Mouse (Mus musculus) heart, postnatal 0 days (tissue): ENCODE data around the gene Trp53. TPM values are rescaled to one million over a fixed set of nuclear protein-coding genes. Genes with fewer than 3 reads are reported as not detected.

Source experiments
- ATAC-seq: fragments of 200-750 bp; cut with Nextera tagmentation; 2 replicates; pipeline ENCODE4 v1.8.0; 2017; ENCODE audit warnings: low read depth, moderate number of reproducible peaks, moderate library complexity; ENCODE audit not compliant: insufficient read depth
- DNase-seq: peaks from one replicate; pipeline ENCODE4 v3.0.0-alpha.2; 2016; ENCODE audit warnings: low spot score
- H3K27ac ChIP-seq: fragments of 300-500 bp; sonication (generic); 2 replicates; pipeline ENCODE4 v1.5.1; 2014; ENCODE audit warnings: low read depth, mild to moderate bottlenecking
- H3K27me3 ChIP-seq: fragments of 300-500 bp; sonication (generic); 2 replicates; pipeline ENCODE4 v1.6.1; 2014; ENCODE audit warnings: low read length, mixed read lengths; ENCODE audit not compliant: control insufficient read depth, insufficient read depth
- H3K36me3 ChIP-seq: fragments of 300-500 bp; sonication (generic); replicated peaks from 2 replicates; pipeline ENCODE4 v1.6.1; 2014; ENCODE audit warnings: low read length, mixed read lengths; ENCODE audit not compliant: control insufficient read depth, insufficient read depth
- H3K4me1 ChIP-seq: fragments of 300-500 bp; sonication (generic); 2 replicates; pipeline ENCODE4 v1.6.1; 2014; ENCODE audit warnings: antibody characterized with exemption; ENCODE audit not compliant: control insufficient read depth, insufficient read depth
- H3K4me2 ChIP-seq: fragments of 300-500 bp; sonication (generic); 2 replicates; pipeline ENCODE4 v1.6.1; 2014; ENCODE audit warnings: low read depth, mild to moderate bottlenecking, low read length, moderate library complexity
- H3K4me3 ChIP-seq: fragments of 300-500 bp; sonication (generic); 2 replicates; pipeline ENCODE4 v1.5.1; 2014; ENCODE audit warnings: low read depth, low read length
- H3K9ac ChIP-seq: fragments of 300-500 bp; sonication (generic); replicated peaks from 2 replicates; pipeline ENCODE4 v1.6.1; 2014; ENCODE audit warnings: low read depth, low read length, mixed read lengths
- H3K9me3 ChIP-seq: fragments of 300-500 bp; sonication (generic); replicated peaks from 2 replicates; pipeline ENCODE4 v1.6.1; 2016; ENCODE audit warnings: low read length; ENCODE audit not compliant: control insufficient read depth
- CTCF ChIP-seq: IDR thresholded peaks from 2 replicates; pipeline ENCODE4 v1.5.1; 2016; ENCODE audit warnings: antibody characterized with exemption, control low read depth, low read depth
- EP300 ChIP-seq: IDR thresholded peaks from 2 replicates; pipeline ENCODE4 v1.6.1; 2016; ENCODE audit warnings: antibody characterized with exemption, low read depth
- WGBS: fragments of 180-500 bp; shearing (Covaris S2); extraction: QIAGEN DNeasy Blood & Tissue Kit; methylation state at CpG from one replicate; pipeline ENCODE4 v1.1.7; 2014; 5-methylcytosine and 5-hydroxymethylcytosine counted together
- microRNA counts: library from miRNA; unstranded; fragments of <30 nt; microRNA quantifications from one replicate; lab custom pipeline; 2015
- microRNA-seq: library from miRNA; unstranded; fragments of <30 nt; microRNA quantifications from one replicate; pipeline ENCODE4, GENCODE M21; 2016
- polyA plus RNA-seq: library from polyadenylated mRNA; unstranded; fragments of >200 nt; fragmentation: Nextera tagmentation; extraction: Ambion mirVana; gene quantifications from 2 replicates; pipeline ENCODE4 v1.2.1, GENCODE M21; 2015
- total RNA-seq: library from RNA; depleted of rRNA; stranded (reverse); fragments of >200 nt; gene quantifications from 2 replicates; pipeline ENCODE4 v1.2.3, GENCODE M21; 2014; ENCODE audit warnings: low replicate concordance; rRNA removed

The Trp53 gene
- total and polyA plus RNA-seq, 2 experiments from 2014 or later: 31.5 to 33.6 TPM

DNA sequence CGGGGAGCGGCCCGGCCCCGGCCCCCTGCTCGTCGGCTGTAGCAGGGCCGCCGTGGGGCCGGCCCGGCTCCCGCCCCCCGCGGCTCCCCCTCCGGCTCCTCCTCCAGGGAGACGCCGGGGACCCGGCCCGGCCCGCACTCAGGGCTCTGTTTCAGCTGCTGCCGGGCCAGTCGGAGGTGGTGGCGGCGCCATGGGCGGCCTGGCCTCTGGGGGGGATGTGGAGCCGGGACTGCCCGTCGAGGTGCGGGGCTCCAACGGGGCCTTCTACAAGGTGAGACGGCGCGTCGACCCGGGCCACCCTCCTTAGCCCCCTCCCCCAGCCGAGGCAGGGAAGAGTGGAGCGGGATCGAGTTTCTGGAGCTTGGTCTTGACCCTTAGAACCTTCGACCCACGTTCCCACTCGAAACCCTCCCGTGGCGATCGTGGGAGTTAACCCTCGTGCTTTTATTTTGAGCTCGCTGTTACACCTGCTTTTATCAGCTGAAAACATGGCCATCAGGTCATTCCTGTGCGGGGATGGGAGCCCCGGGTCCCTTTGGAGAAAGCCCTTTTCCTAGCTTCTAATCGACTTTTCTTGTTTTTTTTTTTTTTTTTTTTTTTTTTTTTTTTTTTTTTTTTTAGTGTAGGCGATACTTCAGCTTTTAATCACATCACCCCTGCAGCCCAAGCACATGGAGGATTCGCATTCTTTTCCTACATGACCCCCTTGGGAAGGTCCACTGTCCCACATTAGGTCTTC lies 53.1 kb downstream of the Trp53 start:
- no peaks in the 10 kb centered on the region for H3K9me3 ChIP-seq
- H3K27ac ChIP-seq: peak overlapping the region; percentile 97
- H3K9ac ChIP-seq: peak overlapping the region; percentile 97
- H3K36me3 ChIP-seq: no peaks in the 10 kb centered on the region; the same call in 1 of the 2 replicates
- H3K4me3 ChIP-seq: peak overlapping the region; percentile 98
- TF ChIP-seq CTCF: no peak
- no peak for TF ChIP-seq EP300
- ATAC-seq (peak; percentile 50), DNase-seq (peak; percentile 39)
- peaks cover 19% of the 10 kb centered on the region for H3K4me1 ChIP-seq
- 0% methylated on average over 34 of the region's 50 CpGs for WGBS
- no peaks in the 10 kb centered on the region for H3K27me3 ChIP-seq
- peak overlapping the region; percentile 85 for H3K4me2 ChIP-seq

DNA sequence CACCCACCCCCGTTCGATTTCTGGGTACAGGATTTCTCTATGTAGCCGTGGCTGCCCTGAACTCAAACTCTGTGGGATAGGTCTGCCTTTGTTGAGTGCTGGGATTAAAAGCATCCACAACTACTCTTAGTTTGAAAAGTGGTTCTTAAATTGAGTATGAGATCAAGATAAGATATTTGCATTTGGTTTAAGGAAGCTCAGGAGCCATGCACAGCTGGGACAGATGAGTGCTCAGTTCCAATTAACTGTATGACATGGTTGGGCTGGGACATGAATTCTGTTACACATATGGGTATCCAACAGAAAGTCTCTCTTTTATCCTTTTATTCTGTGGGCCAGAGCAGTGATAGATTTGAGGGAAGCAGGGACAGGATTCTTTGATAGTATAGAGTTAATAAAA lies 55.3 kb downstream of the Trp53 start:
- Histone ChIP-seq H3K4me3 (no peak overlapping the region), H3K4me2 (no peak overlapping the region), H3K27ac (no peak overlapping the region), H3K9me3 (no peaks in the 10 kb centered on the region), H3K27me3 (no peaks in the 10 kb centered on the region), H3K36me3 (peaks cover 15% of the 10 kb centered on the region), H3K4me1 (peaks cover 19% of the 10 kb centered on the region), H3K9ac (no peak overlapping the region)
- no peak for ATAC-seq
- no peak for DNase-seq
- 84% methylated on average over 3 of the region's 3 CpGs for WGBS
- TF ChIP-seq CTCF: no peak
- TF ChIP-seq EP300: no peak

MicroRNA genes within 50 kb of the gene (microRNA counts, 519-probe panel; counts per million panel counts)
- microRNA mmu-miR-467f (lab: Ali Mortazavi, UCI): 3,463 counts per million, percentile 40 among the panel's probes with 10 or more counts

Small RNA genes lying within 50 kb of the gene (microRNA-seq; reads per million reads assigned to microRNA genes)
- gene Mir467f: not detected

Other genes starting within 250 kb of the Trp53 start
- gene Rnf227, start 239.9 kb upstream of the Trp53 start, total RNA-seq: 1.5 and 10.2 TPM in 2 replicates
- 3.4 and 4.3 TPM in 2 replicates for gene Rnf227, start 239.9 kb upstream of the Trp53 start, polyA plus RNA-seq
- 23.6 and 23.8 TPM in 2 replicates for gene Chd3, start 211.0 kb upstream of the Trp53 start, total RNA-seq
- gene Chd3, start 211.0 kb upstream of the Trp53 start, polyA plus RNA-seq: 10.3 and 12.4 TPM in 2 replicates
- 64.9 and 93.4 TPM in 2 replicates for gene Naa38, start 184.9 kb upstream of the Trp53 start, total RNA-seq
- 171 and 175 TPM in 2 replicates for gene Naa38, start 184.9 kb upstream of the Trp53 start, polyA plus RNA-seq
- gene Cyb5d1, start 184.7 kb upstream of the Trp53 start, total RNA-seq: 14.2 and 17.6 TPM in 2 replicates
- 16.7 and 18.6 TPM in 2 replicates for gene Cyb5d1, start 184.7 kb upstream of the Trp53 start, polyA plus RNA-seq
- gene Tmem88, start 182.1 kb upstream of the Trp53 start, total RNA-seq: 32.4 and 33.0 TPM in 2 replicates
- 59.7 and 62.5 TPM in 2 replicates for gene Tmem88, start 182.1 kb upstream of the Trp53 start, polyA plus RNA-seq
- 7.8 and 10.0 TPM in 2 replicates for gene Kdm6b, start 166.7 kb upstream of the Trp53 start, total RNA-seq
- 23.0 and 23.6 TPM in 2 replicates for gene Kdm6b, start 166.7 kb upstream of the Trp53 start, polyA plus RNA-seq
- not detected in 2 replicates for gene Dnah2, start 31.2 kb upstream of the Trp53 start, total RNA-seq
- gene Dnah2, start 31.2 kb upstream of the Trp53 start, polyA plus RNA-seq: 0.03 and 0.30 TPM in 2 replicates
- 70.1 and 79.5 TPM in 2 replicates for gene Efnb3, start 20.2 kb upstream of the Trp53 start, total RNA-seq
- 69.4 and 75.6 TPM in 2 replicates for gene Efnb3, start 20.2 kb upstream of the Trp53 start, polyA plus RNA-seq
- 12.4 and 18.7 TPM in 2 replicates for gene Wrap53, start 104 bp upstream of the Trp53 start, total RNA-seq
- 6.7 and 7.8 TPM in 2 replicates for gene Wrap53, start 104 bp upstream of the Trp53 start, polyA plus RNA-seq
- gene Atp1b2, start 25.6 kb downstream of the Trp53 start, total RNA-seq: 23.7 and 24.7 TPM in 2 replicates
- 15.1 and 16.8 TPM in 2 replicates for gene Atp1b2, start 25.6 kb downstream of the Trp53 start, polyA plus RNA-seq
- gene Shbg, start 37.5 kb downstream of the Trp53 start, total RNA-seq: not detected in 2 replicates
- gene Shbg, start 37.5 kb downstream of the Trp53 start, polyA plus RNA-seq: 0.08 TPM in 1 of 2 replicates, not detected in the other
- 7.3 TPM in 1 of 2 replicates, not detected in the other for gene Sat2, start 41.7 kb downstream of the Trp53 start, total RNA-seq
- gene Sat2, start 41.7 kb downstream of the Trp53 start, polyA plus RNA-seq: 17.8 and 18.8 TPM in 2 replicates
- 64.7 and 102 TPM in 2 replicates for gene Fxr2, start 52.6 kb downstream of the Trp53 start, total RNA-seq
- 15.8 and 17.7 TPM in 2 replicates for gene Fxr2, start 52.6 kb downstream of the Trp53 start, polyA plus RNA-seq
- gene Sox15, start 75.0 kb downstream of the Trp53 start, total RNA-seq: not detected in 2 replicates
- gene Sox15, start 75.0 kb downstream of the Trp53 start, polyA plus RNA-seq: not detected in 2 replicates
- gene Mpdu1, start 82.3 kb downstream of the Trp53 start, total RNA-seq: 123 and 137 TPM in 2 replicates
- 30.0 and 33.0 TPM in 2 replicates for gene Mpdu1, start 82.3 kb downstream of the Trp53 start, polyA plus RNA-seq
- gene Cd68, start 85.8 kb downstream of the Trp53 start, total RNA-seq: 2.6 and 6.9 TPM in 2 replicates
- gene Cd68, start 85.8 kb downstream of the Trp53 start, polyA plus RNA-seq: 6.1 and 8.5 TPM in 2 replicates
- 573 and 656 TPM in 2 replicates for gene Eif4a1, start 92.1 kb downstream of the Trp53 start, total RNA-seq
- 261 and 289 TPM in 2 replicates for gene Eif4a1, start 92.1 kb downstream of the Trp53 start, polyA plus RNA-seq
- gene Senp3, start 101.7 kb downstream of the Trp53 start, total RNA-seq: 39.7 and 92.3 TPM in 2 replicates
- 27.4 and 32.6 TPM in 2 replicates for gene Senp3, start 101.7 kb downstream of the Trp53 start, polyA plus RNA-seq
- gene Tnfsf13, start 105.4 kb downstream of the Trp53 start, total RNA-seq: 0.81 TPM in 1 of 2 replicates, not detected in the other
- 0.57 and 0.89 TPM in 2 replicates for gene Tnfsf13, start 105.4 kb downstream of the Trp53 start, polyA plus RNA-seq
- 8.5 and 9.3 TPM in 2 replicates for gene Tnfsf12, start 115.5 kb downstream of the Trp53 start, total RNA-seq
- gene Tnfsf12, start 115.5 kb downstream of the Trp53 start, polyA plus RNA-seq: 5.3 and 5.5 TPM in 2 replicates
- gene Tnfsfm13, start 115.7 kb downstream of the Trp53 start, total RNA-seq: 0.65 and 1.8 TPM in 2 replicates
- 2.8 and 3.0 TPM in 2 replicates for gene Tnfsfm13, start 115.7 kb downstream of the Trp53 start, polyA plus RNA-seq
- gene Polr2a, start 178.3 kb downstream of the Trp53 start, total RNA-seq: 13.4 and 15.6 TPM in 2 replicates
- gene Polr2a, start 178.3 kb downstream of the Trp53 start, polyA plus RNA-seq: 6.2 and 6.6 TPM in 2 replicates
- not detected in 2 replicates for gene Slc35g3, start 181.6 kb downstream of the Trp53 start, total RNA-seq
- 0.18 TPM in 1 of 2 replicates, not detected in the other for gene Slc35g3, start 181.6 kb downstream of the Trp53 start, polyA plus RNA-seq
- 21.2 and 28.7 TPM in 2 replicates for gene Zbtb4, start 185.6 kb downstream of the Trp53 start, total RNA-seq
- gene Zbtb4, start 185.6 kb downstream of the Trp53 start, polyA plus RNA-seq: 2.6 and 2.9 TPM in 2 replicates
- 2.5 and 11.2 TPM in 2 replicates for gene Chrnb1, start 215.6 kb downstream of the Trp53 start, total RNA-seq
- 2.7 and 3.1 TPM in 2 replicates for gene Chrnb1, start 215.6 kb downstream of the Trp53 start, polyA plus RNA-seq
- 5.3 and 5.7 TPM in 2 replicates for gene Fgf11, start 221.5 kb downstream of the Trp53 start, total RNA-seq
- 0.75 and 1.0 TPM in 2 replicates for gene Fgf11, start 221.5 kb downstream of the Trp53 start, polyA plus RNA-seq
- gene Tmem102, start 225.3 kb downstream of the Trp53 start, total RNA-seq: 0.43 and 2.7 TPM in 2 replicates
- gene Tmem102, start 225.3 kb downstream of the Trp53 start, polyA plus RNA-seq: 2.6 TPM in 2 replicates
- gene Gm39566, start 234.9 kb downstream of the Trp53 start, total RNA-seq: not detected in 2 replicates
- gene Gm39566, start 234.9 kb downstream of the Trp53 start, polyA plus RNA-seq: not detected in 2 replicates
- gene Spem2, start 238.1 kb downstream of the Trp53 start, total RNA-seq: not detected in 2 replicates
- gene Spem2, start 238.1 kb downstream of the Trp53 start, polyA plus RNA-seq: not detected in 2 replicates
- not detected in 2 replicates for gene Spem1, start 241.8 kb downstream of the Trp53 start, total RNA-seq
- not detected in 2 replicates for gene Spem1, start 241.8 kb downstream of the Trp53 start, polyA plus RNA-seq